Mouse (Mus musculus) ES-Bruce4 (cell line): ENCODE measurements at regions not wholly inside any gene's neighbourhood (a gene's known extent, or its start where the extent isn't known, plus 50 kb on each side); places are given as distances from the start of the nearest gene placed in this dataset.

Experiments
- H3K27ac ChIP-seq: 2 replicates; pipeline ENCODE4 v1.5.1; 2012; ENCODE audit warnings: low read length, inconsistent platforms; ENCODE audit not compliant: insufficient read depth
- H3K27me3 ChIP-seq: 2 replicates; pipeline ENCODE4 v1.6.1; 2012; ENCODE audit warnings: mild to moderate bottlenecking, low read length, inconsistent platforms; ENCODE audit not compliant: control insufficient read depth, poor library complexity, insufficient read depth, severe bottlenecking
- H3K36me3 ChIP-seq: 2 replicates; pipeline ENCODE4 v1.6.1; 2012; ENCODE audit warnings: inconsistent platforms, mild to moderate bottlenecking, low read length, moderate library complexity; ENCODE audit not compliant: control insufficient read depth, poor library complexity, insufficient read depth, severe bottlenecking
- H3K4me1 ChIP-seq: one replicate; pipeline ENCODE4 v1.8.1; 2011; ENCODE audit warnings: low read length; ENCODE audit not compliant: control insufficient read depth, insufficient read depth
- H3K4me3 ChIP-seq: 2 replicates; pipeline ENCODE4 v1.5.1; 2011; ENCODE audit warnings: low read depth, mild to moderate bottlenecking, low read length
- H3K9ac ChIP-seq: 2 replicates; pipeline ENCODE4 v1.6.1; 2012; ENCODE audit warnings: low read depth, mild to moderate bottlenecking, inconsistent platforms; ENCODE audit not compliant: poor library complexity, severe bottlenecking
- H3K9me3 ChIP-seq: replicated peaks from 2 replicates; pipeline ENCODE4 v1.6.1; 2012; ENCODE audit warnings: mild to moderate bottlenecking, low read length, inconsistent platforms; ENCODE audit not compliant: control insufficient read depth, poor library complexity, insufficient read depth, severe bottlenecking
- CTCF ChIP-seq: IDR thresholded peaks from one replicate; pipeline ENCODE4 v1.8.1; 2011; ENCODE audit warnings: low read depth, low read length
- EP300 ChIP-seq: IDR thresholded peaks from 2 replicates; pipeline ENCODE4 v1.6.1; 2011; ENCODE audit warnings: low read depth, low read length; ENCODE audit not compliant: insufficient read depth
- POLR2A ChIP-seq: IDR thresholded peaks from one replicate; pipeline ENCODE4 v1.8.1; 2011; ENCODE audit warnings: low read length; ENCODE audit not compliant: insufficient read depth

DNA sequence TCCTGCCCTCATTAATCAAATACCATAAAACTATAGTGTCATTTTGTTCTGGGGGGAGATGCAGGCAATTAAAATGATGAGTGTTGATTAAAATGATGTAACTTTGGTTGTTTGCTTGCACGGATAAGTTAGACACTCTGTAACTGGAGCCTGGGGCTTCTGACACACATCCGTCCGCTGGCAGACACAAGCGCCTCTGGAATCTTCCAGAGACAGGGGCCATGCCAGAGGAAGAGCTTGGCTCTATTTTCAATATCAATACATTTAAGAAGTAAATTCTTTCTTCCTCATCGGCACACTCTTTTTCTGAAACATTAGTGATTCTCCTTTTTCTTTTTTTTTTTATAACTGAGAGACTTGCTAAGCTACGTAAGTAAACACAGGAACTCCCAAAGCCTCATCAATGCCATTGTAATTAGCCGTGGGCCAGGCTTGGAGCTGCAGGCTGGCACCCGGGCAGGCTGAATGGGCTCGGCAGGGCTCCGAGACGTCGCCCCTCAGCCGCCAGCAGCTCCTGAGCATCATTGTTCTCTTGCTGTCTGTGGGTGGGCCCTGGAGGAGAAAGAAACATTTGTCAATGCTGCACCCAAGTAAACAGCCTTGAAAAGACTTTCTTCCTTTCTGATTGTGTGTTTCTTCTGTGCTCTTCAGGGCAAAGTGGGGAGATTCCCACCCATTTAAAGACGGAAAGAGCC, 151.4 kb upstream of the A230072I06Rik start:
- peaks cover 5% of the 10 kb centered on the region for H3K4me1 ChIP-seq
- no peak for TF ChIP-seq CTCF
- no peak for TF ChIP-seq POLR2A
- no peak for TF ChIP-seq EP300
- no peak overlapping the region for H3K9ac ChIP-seq
- H3K9me3 ChIP-seq: no peaks in the 10 kb centered on the region
- no peaks in the 10 kb centered on the region for H3K27me3 ChIP-seq
- no peak overlapping the region for H3K27ac ChIP-seq
- H3K36me3 ChIP-seq: no peaks in the 10 kb centered on the region
- no peak overlapping the region for H3K4me3 ChIP-seq

DNA sequence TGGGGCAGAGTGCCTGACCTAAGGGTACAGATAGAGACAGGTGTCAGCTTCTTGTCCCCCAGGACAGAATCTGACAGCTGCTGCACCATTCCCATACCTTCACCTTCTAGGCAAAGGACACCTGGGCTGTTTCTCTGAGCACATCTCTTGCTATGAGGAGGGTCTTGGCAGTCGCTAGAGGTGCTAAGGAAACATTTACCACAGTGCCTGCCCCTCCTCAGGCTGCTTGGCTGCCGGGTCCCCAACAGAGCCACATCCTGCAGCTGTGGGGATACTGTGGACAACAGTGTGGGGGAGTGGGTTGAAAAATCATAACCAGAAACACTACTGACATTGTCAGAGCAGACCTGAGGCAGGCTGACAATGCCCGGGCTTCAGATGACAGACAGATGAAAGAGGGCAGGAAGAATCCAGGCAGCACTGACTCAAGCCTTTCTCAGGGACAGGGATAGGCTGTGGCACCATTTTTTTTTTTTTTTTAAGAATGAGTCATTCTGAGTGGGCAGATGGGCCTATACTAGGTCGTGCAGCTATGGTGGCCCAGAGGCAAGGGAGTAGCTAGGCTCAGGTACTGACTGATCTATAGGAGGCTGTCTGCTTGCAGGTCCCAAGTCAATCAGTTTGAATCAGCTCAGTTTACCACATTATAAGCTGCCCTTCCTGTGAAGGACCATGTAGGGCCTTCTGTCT, 150.7 kb upstream of the A230072I06Rik start:
- no peak overlapping the region for H3K27ac ChIP-seq
- H3K4me1 ChIP-seq: peaks cover 5% of the 10 kb centered on the region
- no peak overlapping the region for H3K4me3 ChIP-seq
- H3K27me3 ChIP-seq: no peaks in the 10 kb centered on the region
- no peaks in the 10 kb centered on the region for H3K9me3 ChIP-seq
- no peak for TF ChIP-seq CTCF
- no peak for TF ChIP-seq POLR2A
- no peak for TF ChIP-seq EP300
- no peaks in the 10 kb centered on the region for H3K36me3 ChIP-seq
- H3K9ac ChIP-seq: no peak overlapping the region

DNA sequence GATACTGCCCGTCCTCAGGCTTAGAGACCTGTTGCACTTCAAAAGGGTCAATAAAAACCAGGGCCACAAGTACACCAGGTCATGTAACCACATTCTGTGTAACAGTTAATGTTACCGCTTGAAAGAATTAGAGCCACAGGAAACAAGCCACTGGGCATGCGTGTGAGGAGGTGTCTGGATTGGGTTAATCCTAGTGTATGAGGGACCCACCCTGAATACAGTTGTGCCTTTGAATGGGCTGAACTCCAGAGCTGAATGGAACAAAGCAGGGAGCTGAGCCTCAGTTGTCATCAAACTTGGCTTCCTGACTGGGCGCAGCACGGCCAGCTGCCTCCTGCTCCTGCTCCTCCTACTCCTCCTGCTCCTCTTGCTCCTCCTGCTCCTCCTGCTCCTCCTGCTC, 148.0 kb upstream of the A230072I06Rik start:
- Histone ChIP-seq H3K4me3 (no peak overlapping the region), H3K27ac (no peak overlapping the region), H3K36me3 (no peaks in the 10 kb centered on the region), H3K27me3 (0 out of 2 replicates have a peak, but pooled peaks cover 2% of the 10 kb centered on the region), H3K9me3 (no peaks in the 10 kb centered on the region), H3K9ac (no peak overlapping the region), H3K4me1 (peaks cover 5% of the 10 kb centered on the region)
- TF ChIP-seq EP300: no peak
- TF ChIP-seq CTCF: no peak
- TF ChIP-seq POLR2A: no peak

DNA sequence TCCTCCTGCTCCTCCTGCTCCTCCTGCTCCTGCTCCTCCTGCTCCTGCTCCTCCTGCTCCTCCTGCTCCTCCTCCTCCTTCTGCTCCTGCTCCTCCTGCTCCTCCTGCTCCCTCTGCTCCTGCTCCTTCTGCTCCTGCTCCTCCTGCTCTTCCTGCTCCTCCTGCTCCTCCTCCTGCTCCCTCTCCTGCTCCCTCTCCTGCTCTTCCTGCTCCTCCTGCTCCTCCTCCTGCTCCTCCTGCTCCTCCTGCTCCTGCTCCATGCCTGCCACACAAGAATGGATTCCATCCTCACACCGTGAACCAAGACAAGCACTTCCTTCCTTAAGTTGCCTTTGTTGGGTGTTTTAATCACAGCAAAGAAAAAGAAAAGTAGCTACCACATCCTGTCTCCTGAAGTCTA, 144.4 kb upstream of the A230072I06Rik start:
- Histone ChIP-seq H3K36me3 (no peaks in the 10 kb centered on the region), H3K9ac (no peak overlapping the region), H3K4me3 (no peak overlapping the region), H3K27me3 (0 out of 2 replicates have a peak, but pooled peaks cover 2% of the 10 kb centered on the region), H3K27ac (no peak overlapping the region), H3K4me1 (no peaks in the 10 kb centered on the region), H3K9me3 (no peaks in the 10 kb centered on the region)
- TF ChIP-seq EP300 (no peak), CTCF (no peak), POLR2A (no peak)

DNA sequence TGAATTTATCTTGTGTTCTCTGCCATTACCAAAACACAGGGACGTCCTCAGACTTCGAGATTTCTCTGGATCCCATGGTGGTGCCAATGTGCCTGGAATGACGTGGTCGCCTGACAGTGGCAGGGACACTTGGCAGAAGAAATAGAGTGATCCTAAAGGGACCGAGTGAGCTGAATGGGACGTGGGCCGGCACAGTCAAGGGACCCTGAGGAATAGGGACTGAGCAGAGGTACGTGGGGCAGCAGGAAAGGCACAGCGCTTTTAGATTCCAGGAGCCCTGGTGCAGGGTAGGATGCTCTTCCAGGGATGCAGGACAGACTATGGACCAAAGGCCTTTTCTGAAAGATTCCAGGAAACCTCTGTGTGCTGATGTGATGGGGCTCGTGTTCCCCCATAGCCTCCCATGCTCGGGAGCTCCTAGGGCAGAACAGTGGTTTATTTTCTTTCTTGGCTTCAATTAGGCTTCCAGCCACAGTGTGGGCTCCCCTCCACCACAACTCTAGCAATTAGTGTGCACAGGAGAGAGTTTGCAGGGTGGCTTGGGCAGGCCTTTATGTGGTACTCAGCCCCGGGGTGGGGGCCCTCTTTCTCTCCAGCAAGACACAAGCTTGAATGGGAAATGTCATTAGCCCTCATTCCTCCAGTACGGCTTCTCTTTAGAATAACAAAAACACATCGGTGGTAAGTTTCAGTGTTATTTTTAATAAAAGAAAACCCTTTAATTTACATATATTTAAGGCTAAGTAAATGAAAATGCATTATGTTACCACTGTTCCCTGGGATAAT, 143.0 kb upstream of the A230072I06Rik start:
- Histone ChIP-seq H3K4me3 (no peak overlapping the region), H3K9me3 (no peaks in the 10 kb centered on the region), H3K27me3 (0 out of 2 replicates have a peak, but pooled peaks cover 2% of the 10 kb centered on the region), H3K36me3 (no peaks in the 10 kb centered on the region), H3K9ac (no peak overlapping the region), H3K4me1 (no peaks in the 10 kb centered on the region), H3K27ac (no peak overlapping the region)
- TF ChIP-seq EP300: no peak
- TF ChIP-seq CTCF: no peak
- TF ChIP-seq POLR2A: no peak

DNA sequence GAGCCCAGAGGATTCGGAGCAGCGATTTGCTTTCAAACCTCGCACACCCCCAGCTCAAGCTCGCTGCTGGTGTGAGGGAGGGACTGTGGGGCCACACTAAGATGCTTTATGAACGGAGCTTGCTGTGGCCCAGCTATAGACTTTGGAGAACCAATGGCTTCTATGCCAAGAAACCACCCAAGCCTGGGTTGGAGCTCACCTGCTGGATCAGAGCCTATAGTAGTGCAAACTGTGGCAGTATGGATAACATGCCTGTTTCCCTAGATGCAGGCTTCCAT, 142.5 kb upstream of the A230072I06Rik start:
- Histone ChIP-seq H3K4me1 (no peaks in the 10 kb centered on the region), H3K4me3 (no peak overlapping the region), H3K9me3 (no peaks in the 10 kb centered on the region), H3K9ac (no peak overlapping the region), H3K27me3 (0 out of 2 replicates have a peak, but pooled peaks cover 2% of the 10 kb centered on the region), H3K36me3 (no peaks in the 10 kb centered on the region), H3K27ac (no peak overlapping the region)
- TF ChIP-seq CTCF (no peak), POLR2A (no peak), EP300 (no peak)
